Mouse (Mus musculus) midbrain, embryonic 10.5 days (tissue): ENCODE measurements around the gene Pid1. TPM values are rescaled to one million over a fixed set of nuclear protein-coding genes. Genes with fewer than 3 reads are reported as not detected.
A peak's percentile ranks its signal among the peaks of the same experiment; 100 is the strongest.
"Not testable (repeated sequence)": the region's sequence is repeated elsewhere in the genome, so short reads cannot be mapped to it uniquely, and the experiment has no call there.

ENCODE experiments used
- DNase-seq: peaks from one replicate; pipeline ENCODE4 v3.0.0-alpha.2; 2017; ENCODE audit warnings: low spot score
- H3K27ac ChIP-seq: fragments of 300-500 bp; sonication (generic); replicated peaks from 2 replicates; pipeline ENCODE4 v1.5.1; 2016; ENCODE audit warnings: mild to moderate bottlenecking
- H3K27me3 ChIP-seq: fragments of 300-500 bp; sonication (generic); 2 replicates; pipeline ENCODE4 v1.6.1; 2016; ENCODE audit warnings: low read depth, mild to moderate bottlenecking; ENCODE audit not compliant: poor library complexity, severe bottlenecking
- H3K36me3 ChIP-seq: fragments of 300-500 bp; sonication (generic); 2 replicates; pipeline ENCODE4 v1.6.1; 2016; ENCODE audit warnings: mild to moderate bottlenecking, moderate library complexity
- H3K4me1 ChIP-seq: fragments of 300-500 bp; sonication (generic); 2 replicates; pipeline ENCODE4 v1.6.1; 2016
- H3K4me3 ChIP-seq: fragments of 300-500 bp; sonication (generic); 2 replicates; pipeline ENCODE4 v1.5.1; 2016; ENCODE audit warnings: mild to moderate bottlenecking, moderate library complexity
- H3K9me3 ChIP-seq: fragments of 300-500 bp; sonication (generic); replicated peaks from 2 replicates; pipeline ENCODE4 v1.6.1; 2016; ENCODE audit warnings: mild to moderate bottlenecking
- WGBS: fragments of 180-500 bp; shearing (Covaris S2); methylation state at CpG from one replicate; pipeline ENCODE4 v1.1.7; 2016; 5-methylcytosine and 5-hydroxymethylcytosine counted together
- polyA plus RNA-seq: library from polyadenylated mRNA; unstranded; fragments of >200 nt; fragmentation: Nextera tagmentation; extraction: Ambion mirVana; gene quantifications from 2 replicates; pipeline ENCODE4 v1.2.1, GENCODE M21; 2016

The Pid1 gene
- polyA plus RNA-seq, 1 experiment from 2014 or later = 9.6 TPM

DNA sequence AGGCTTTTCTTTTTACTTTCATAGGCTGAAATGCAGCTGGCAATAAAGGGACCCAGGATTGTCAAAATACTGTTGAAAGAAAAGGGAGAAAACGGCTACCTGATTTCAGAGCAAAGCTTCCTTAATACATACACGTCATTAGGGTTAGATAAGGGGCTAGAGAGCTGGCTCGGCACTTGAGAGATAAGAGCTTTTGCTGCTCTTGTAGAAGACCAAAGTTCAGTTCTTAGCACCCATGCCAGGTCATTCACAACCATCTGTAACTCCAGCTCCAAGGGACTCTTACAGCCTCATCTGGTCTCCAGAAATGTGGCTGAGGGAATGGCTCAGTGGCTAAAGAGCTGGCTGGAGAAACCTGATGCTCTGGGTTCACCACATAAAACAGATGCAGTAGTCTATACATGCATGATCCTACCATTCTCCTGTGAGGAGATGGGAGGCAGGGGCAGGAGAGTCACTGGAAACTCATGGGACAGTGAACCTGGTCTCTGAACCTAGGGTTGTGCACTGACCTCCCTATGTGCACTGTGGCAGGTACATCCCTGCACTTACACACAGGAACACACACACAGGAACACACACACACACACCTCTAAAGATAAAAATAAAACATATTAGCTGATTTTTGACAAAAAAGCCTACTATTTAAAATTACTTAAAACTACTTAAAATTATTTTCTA, 16.0 kb downstream of the Pid1 start:
- H3K36me3 ChIP-seq = no peaks in the 10 kb centered on the region
- no peak for DNase-seq
- no peaks in the 10 kb centered on the region for H3K27me3 ChIP-seq
- H3K9me3 ChIP-seq = no peaks in the 10 kb centered on the region
- no peaks in the 10 kb centered on the region for H3K4me1 ChIP-seq
- H3K27ac ChIP-seq = no peak overlapping the region
- H3K4me3 ChIP-seq = no peak overlapping the region
- 79% methylated on average over 3 of the region's 3 CpGs for WGBS

DNA sequence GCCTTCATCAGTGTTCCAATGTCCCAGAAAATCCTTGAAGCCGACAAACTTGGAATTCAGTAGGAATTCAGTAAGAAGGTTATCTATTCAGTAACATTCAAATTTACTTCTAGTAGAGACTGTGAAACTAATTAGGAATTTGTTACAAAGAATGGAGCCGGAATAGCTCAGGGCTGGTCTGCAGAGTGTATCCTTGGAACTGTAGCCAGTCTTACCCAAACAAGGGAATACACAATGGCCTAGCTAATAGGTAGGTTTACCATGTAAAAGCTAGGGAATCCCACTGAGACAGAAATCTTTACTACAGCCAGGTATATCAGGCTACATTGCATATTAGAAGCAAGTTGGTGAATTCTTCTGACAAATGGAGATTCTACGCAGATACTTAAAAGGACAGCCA, 31.2 kb downstream of the Pid1 start:
- not testable (repeated sequence) for DNase-seq, H3K4me3 ChIP-seq, H3K27ac ChIP-seq, H3K27me3 ChIP-seq, H3K36me3 ChIP-seq, H3K4me1 ChIP-seq, H3K9me3 ChIP-seq
- 43% methylated on average over 3 of the region's 3 CpGs for WGBS

- H3K36me3 ChIP-seq, H3K27me3 ChIP-seq, H3K9me3 ChIP-seq, H3K4me1 ChIP-seq, H3K4me3 ChIP-seq, H3K27ac ChIP-seq, DNase-seq: not testable (repeated sequence)
- 88% methylated on average over 12 of the region's 12 CpGs for WGBS
Measured at GRCm38 (mm10) chr1:84331861-84332260, 32.1 kb downstream of the Pid1 start.

- H3K36me3 ChIP-seq = no peaks in the 10 kb centered on the region
- H3K4me1 ChIP-seq = peaks cover 7% of the 10 kb centered on the region
- no peak overlapping the region for H3K27ac ChIP-seq
- no peak overlapping the region for H3K4me3 ChIP-seq
- no peak for DNase-seq
- no peaks in the 10 kb centered on the region for H3K27me3 ChIP-seq
- H3K9me3 ChIP-seq = no peaks in the 10 kb centered on the region
- 64% methylated on average over 3 of the region's 3 CpGs for WGBS
Measured at GRCm38 (mm10) chr1:84325309-84325708, 38.7 kb downstream of the Pid1 start.

DNA sequence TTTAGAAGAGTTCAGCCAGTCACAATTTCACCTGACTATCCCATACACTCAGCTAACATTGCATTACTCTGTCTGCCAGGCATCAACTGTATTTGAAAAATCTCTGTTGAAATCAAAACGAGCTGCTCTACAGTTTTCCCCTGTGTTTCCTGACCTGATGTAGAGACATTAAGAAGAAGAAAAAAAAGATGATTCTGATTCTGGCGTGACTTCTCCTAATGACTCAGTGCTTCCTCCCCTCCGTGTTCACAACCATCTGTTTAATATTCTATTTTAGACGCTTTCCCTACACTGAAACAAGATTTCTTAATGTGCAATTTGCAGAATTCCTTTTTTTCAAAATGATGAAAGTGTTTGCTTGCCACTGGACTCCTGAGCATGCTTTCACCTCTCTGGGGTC, 42.7 kb downstream of the Pid1 start:
- no peak overlapping the region for H3K4me3 ChIP-seq
- no peaks in the 10 kb centered on the region; the same call in 1 of the 2 replicates for H3K4me1 ChIP-seq
- H3K36me3 ChIP-seq = no peaks in the 10 kb centered on the region
- no peak overlapping the region for H3K27ac ChIP-seq
- no peaks in the 10 kb centered on the region for H3K9me3 ChIP-seq
- WGBS = 83% methylated on average over 4 of the region's 4 CpGs
- no peak for DNase-seq
- H3K27me3 ChIP-seq = no peaks in the 10 kb centered on the region

DNA sequence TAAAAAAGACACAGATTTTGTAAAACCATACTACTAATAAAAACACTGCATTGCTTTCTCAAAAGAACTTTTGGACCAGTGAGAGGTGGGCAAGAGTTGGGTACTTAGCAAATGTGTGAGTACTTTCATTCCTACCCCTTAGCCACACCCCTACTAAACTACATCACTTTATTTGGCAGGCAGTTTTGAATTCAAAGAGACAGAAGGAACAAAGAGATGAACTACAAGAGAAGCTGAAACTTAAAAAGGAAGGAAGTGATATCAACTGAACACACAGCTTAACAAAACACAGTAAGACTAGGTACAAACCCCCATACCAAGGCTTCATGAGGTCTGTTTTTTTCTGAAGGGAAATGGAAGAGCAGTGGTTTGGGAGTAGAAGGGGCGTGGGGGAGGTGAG, 45.4 kb downstream of the Pid1 start:
- no peaks in the 10 kb centered on the region for H3K36me3 ChIP-seq
- H3K27ac ChIP-seq = no peak overlapping the region
- no peak for DNase-seq
- WGBS = 94% methylated on average over 1 of the region's 1 CpGs
- no peaks in the 10 kb centered on the region for H3K4me1 ChIP-seq
- no peaks in the 10 kb centered on the region for H3K27me3 ChIP-seq
- no peak overlapping the region for H3K4me3 ChIP-seq
- H3K9me3 ChIP-seq = no peaks in the 10 kb centered on the region

GRCm38 (mm10) chr1:84317827-84318226, 46.2 kb downstream of the Pid1 start:
- no peak overlapping the region for H3K4me3 ChIP-seq
- H3K36me3 ChIP-seq = no peaks in the 10 kb centered on the region
- H3K4me1 ChIP-seq = no peaks in the 10 kb centered on the region
- H3K27me3 ChIP-seq = no peaks in the 10 kb centered on the region
- no peaks in the 10 kb centered on the region for H3K9me3 ChIP-seq
- H3K27ac ChIP-seq = no peak overlapping the region
- 96% methylated on average over 1 of the region's 1 CpGs for whole genome bisulfite sequencing
- DNase-seq = no peak

- Histone ChIP-seq H3K27ac (no peak overlapping the region), H3K4me1 (no peaks in the 10 kb centered on the region), H3K27me3 (no peaks in the 10 kb centered on the region), H3K4me3 (no peak overlapping the region), H3K9me3 (no peaks in the 10 kb centered on the region), H3K36me3 (no peaks in the 10 kb centered on the region)
- DNase-seq = no peak
- WGBS = 80% methylated on average over 2 of the region's 2 CpGs
Measured at GRCm38 (mm10) chr1:84309966-84310460, 54.0 kb downstream of the Pid1 start.

DNA sequence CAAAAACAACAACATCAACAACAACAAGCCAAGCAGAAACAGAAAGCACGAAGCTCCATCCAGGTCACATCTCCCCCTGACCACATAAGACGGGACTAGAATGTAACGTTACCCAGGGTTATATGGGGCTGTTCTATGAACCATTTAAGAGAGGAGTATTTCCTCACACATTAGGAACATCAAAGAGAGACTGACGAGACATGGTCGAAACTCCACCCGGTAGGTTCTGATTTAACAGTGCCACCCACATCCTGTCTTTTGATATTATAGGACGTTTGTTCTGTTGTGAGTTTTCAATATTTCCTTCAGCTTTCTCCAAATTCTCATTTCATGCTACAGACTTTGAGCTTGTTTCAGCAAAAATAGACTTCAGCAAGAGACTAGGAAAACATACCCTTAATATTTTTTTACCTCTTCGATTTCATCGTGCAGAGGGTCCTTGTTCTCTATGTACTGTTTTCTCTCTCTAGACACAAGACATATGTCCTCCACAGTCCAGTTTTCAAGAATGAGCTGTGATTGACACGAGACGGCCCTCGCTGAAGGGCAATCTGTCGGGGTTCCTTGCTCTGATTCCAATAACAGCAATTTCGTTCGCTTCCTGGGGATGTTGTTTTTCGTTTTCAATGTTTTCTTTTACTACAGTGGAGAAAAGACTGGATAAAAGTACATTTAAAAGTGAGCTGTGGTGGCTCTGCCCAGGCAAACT, 58.1 kb downstream of the Pid1 start:
- Histone ChIP-seq H3K4me1 (no peaks in the 10 kb centered on the region), H3K36me3 (no peaks in the 10 kb centered on the region), H3K9me3 (no peaks in the 10 kb centered on the region), H3K27me3 (no peaks in the 10 kb centered on the region), H3K4me3 (no peak overlapping the region), H3K27ac (no peak overlapping the region)
- 83% methylated on average over 16 of the region's 16 CpGs for WGBS
- no peak for DNase-seq

DNA sequence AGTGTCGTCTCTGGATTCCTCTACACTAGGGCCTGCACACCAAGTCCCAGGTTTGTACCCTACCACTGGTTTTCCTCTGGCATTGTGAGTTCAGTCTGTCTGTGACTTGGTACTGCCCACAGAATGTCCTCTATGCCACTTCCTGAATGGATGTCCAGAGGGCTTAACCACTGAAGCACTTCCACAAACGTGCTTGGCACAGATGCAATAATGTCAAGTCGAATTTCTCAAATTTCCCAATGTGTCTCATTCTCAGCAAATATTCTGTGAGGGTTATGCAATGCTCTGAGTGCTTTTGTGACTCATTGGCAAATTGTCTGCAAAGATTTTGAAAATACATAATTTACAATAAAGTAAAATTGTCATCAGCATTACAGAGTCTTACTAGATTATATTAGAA, 61.2 kb downstream of the Pid1 start:
- WGBS = 86% methylated on average over 3 of the region's 3 CpGs
- no peaks in the 10 kb centered on the region for H3K4me1 ChIP-seq
- H3K4me3 ChIP-seq = no peak overlapping the region
- no peak for DNase-seq
- no peaks in the 10 kb centered on the region for H3K36me3 ChIP-seq
- H3K27ac ChIP-seq = no peak overlapping the region
- no peaks in the 10 kb centered on the region for H3K9me3 ChIP-seq
- H3K27me3 ChIP-seq = no peaks in the 10 kb centered on the region

DNA sequence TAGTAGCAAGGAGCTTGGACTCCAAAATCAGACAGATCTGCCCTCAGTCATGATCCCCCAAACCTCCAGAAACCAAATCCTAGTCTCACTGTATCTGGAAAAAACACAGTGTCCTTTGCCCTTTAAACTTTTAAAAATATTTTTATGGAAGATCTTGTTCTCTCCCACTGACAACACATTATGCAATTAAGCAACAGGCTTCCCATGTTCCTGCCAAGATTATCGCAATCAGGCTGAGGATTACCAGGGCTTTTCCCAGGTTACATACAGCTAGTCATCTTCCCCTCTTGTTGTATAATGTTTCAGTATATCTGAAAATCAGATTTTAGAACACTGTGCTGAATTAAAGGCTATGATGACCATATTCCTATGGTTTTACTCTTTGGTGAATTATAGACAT, 64.3 kb downstream of the Pid1 start:
- no peaks in the 10 kb centered on the region for H3K4me1 ChIP-seq
- 93% methylated on average over 1 of the region's 1 CpGs for WGBS
- H3K9me3 ChIP-seq = no peaks in the 10 kb centered on the region
- H3K4me3 ChIP-seq = no peak overlapping the region
- no peak for DNase-seq
- H3K36me3 ChIP-seq = no peaks in the 10 kb centered on the region
- H3K27me3 ChIP-seq = no peaks in the 10 kb centered on the region
- H3K27ac ChIP-seq = no peak overlapping the region

DNA sequence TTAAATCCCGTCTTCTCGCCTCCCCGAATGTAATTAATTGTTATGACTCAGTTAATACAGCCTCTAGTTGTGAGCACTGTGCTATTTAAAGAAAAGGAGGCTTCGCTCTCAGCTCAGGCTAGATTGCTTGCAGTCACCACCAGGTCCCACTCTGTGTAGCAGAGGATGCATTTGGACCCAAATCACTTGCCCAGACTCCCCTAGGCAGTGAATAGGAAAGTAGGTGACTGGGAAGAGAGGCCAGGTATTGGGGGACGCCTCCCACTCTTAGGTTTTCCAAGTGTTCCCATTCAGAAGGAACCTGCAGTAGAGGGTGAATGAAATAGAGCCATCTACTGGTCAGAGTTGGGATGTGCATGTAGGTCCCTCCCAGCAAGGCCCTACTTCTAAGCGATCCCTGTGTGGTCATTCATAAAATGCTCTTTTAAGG, 77.3 kb downstream of the Pid1 start:
- Histone ChIP-seq H3K9me3 (no peaks in the 10 kb centered on the region), H3K27me3 (peaks cover 31% of the 10 kb centered on the region), H3K36me3 (no peaks in the 10 kb centered on the region), H3K4me1 (peaks cover 15% of the 10 kb centered on the region), H3K4me3 (no peak overlapping the region), H3K27ac (no peak overlapping the region)
- peak; percentile 56 for DNase-seq
- WGBS = 34% methylated on average over 6 of the region's 6 CpGs

- Histone ChIP-seq H3K4me3 (no peak overlapping the region), H3K4me1 (peaks cover 15% of the 10 kb centered on the region), H3K27me3 (peaks cover 31% of the 10 kb centered on the region), H3K27ac (no peak overlapping the region), H3K36me3 (no peaks in the 10 kb centered on the region), H3K9me3 (no peaks in the 10 kb centered on the region)
- no peak for DNase-seq
- 90% methylated on average over 7 of the region's 7 CpGs for WGBS
Measured at GRCm38 (mm10) chr1:84285620-84286019, 78.4 kb downstream of the Pid1 start.
